Mouse (Mus musculus): ENCODE results near the gene Zdhhc5. TPM values are rescaled to one million over a fixed set of nuclear protein-coding genes. Genes with fewer than 3 reads are reported as not detected.
A peak's percentile ranks its signal among the peaks of the same experiment; 100 is the strongest.

The Zdhhc5 gene
- polyA plus RNA-seq, 1 experiment from 2014 or later, result 30.2 TPM

DNA sequence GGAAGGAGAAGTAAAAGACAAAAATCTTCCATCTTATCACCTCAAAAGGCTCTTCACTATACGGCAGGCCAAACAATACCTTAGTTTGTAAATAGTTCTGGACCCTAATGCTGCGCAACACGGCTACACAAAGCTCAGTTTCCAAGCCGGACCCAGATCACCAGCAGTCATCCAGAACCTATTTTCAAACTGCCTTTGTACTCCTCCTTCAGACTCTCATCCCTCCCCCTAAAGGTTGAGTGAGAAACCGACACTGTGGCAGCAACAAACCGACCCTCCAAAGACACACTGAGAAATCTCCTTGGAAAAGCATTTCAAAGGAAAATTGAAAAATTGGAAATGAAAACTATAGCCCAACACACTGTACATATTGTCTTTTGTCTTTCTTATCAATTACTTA lies 66.6 kb downstream of the Zdhhc5 start:
- Histone ChIP-seq H3K4me3 (peak overlapping the region; percentile 83), H3K27ac (replicated peaks) (peak overlapping the region; percentile 35; the same call in 1 of the 2 replicates), H3K4me1 (peaks cover 23% of the 10 kb centered on the region), H3K9me3 (no peaks in the 10 kb centered on the region), H3K27me3 (replicated peaks; ENCODE audit: low read depth, poor library complexity, severe bottlenecking) (no peaks in the 10 kb centered on the region), H3K36me3 (replicated peaks) (peaks cover 18% of the 10 kb centered on the region)
- 51% methylated on average over 6 of the region's 6 CpGs for WGBS
- DNase-seq (ENCODE audit: low spot score), result no peak

DNA sequence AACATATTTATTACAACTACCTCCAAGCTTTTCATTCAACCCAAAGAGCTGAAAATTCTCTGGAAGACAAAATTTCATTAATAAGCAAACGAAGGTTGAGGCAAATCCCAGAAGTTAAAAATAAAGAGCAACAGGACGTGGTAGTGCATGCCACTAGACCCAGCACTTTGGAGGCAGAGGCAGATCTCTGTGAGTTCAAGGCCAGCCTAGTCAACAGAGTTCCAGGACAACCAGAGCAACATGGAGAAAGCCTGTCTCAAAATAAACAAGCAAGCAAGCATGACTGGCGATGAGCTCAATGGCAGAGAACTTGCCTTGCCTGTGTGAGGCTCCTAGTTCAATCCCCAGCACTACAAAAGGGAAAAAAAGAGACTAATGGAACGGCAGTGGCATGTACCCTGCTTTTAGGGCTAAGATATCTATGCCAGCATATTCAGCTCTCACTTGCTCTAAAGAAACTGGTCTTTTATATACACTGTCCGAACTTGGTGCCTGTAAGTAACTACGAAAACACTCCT lies 67.9 kb downstream of the Zdhhc5 start:
- Histone ChIP-seq H3K4me1 (peaks cover 23% of the 10 kb centered on the region), H3K9me3 (no peaks in the 10 kb centered on the region), H3K27me3 (replicated peaks; ENCODE audit: low read depth, poor library complexity, severe bottlenecking) (no peaks in the 10 kb centered on the region), H3K36me3 (replicated peaks) (peaks cover 20% of the 10 kb centered on the region), H3K4me3 (peak overlapping the region; percentile 83; the same call in 1 of the 2 replicates), H3K27ac (replicated peaks) (no peak overlapping the region)
- DNase-seq (ENCODE audit: low spot score), result no peak
- WGBS, result 94% methylated on average over 6 of the region's 6 CpGs

GRCm38 (mm10) chr2:84646138-84646537 lies 68.8 kb downstream of the Zdhhc5 start:
- H3K27ac ChIP-seq (replicated peaks), result no peak overlapping the region
- no peak overlapping the region for H3K4me3 ChIP-seq
- no peak for DNase-seq (ENCODE audit: low spot score)
- H3K4me1 ChIP-seq, result peaks cover 20% of the 10 kb centered on the region
- H3K27me3 ChIP-seq (replicated peaks; ENCODE audit: low read depth, poor library complexity, severe bottlenecking), result no peaks in the 10 kb centered on the region
- peaks cover 24% of the 10 kb centered on the region for H3K36me3 ChIP-seq (replicated peaks)
- H3K9me3 ChIP-seq, result no peaks in the 10 kb centered on the region
- 88% methylated on average over 1 of the region's 1 CpGs for WGBS

GRCm38 (mm10) chr2:84640833-84641232 lies 74.1 kb downstream of the Zdhhc5 start:
- no peak overlapping the region for H3K27ac ChIP-seq (replicated peaks)
- no peak for DNase-seq (ENCODE audit: low spot score)
- no peak overlapping the region for H3K4me3 ChIP-seq
- no peaks in the 10 kb centered on the region for H3K27me3 ChIP-seq (replicated peaks; ENCODE audit: low read depth, poor library complexity, severe bottlenecking)
- H3K9me3 ChIP-seq, result no peaks in the 10 kb centered on the region
- H3K36me3 ChIP-seq (replicated peaks), result peaks cover 8% of the 10 kb centered on the region
- H3K4me1 ChIP-seq, result peaks cover 34% of the 10 kb centered on the region

DNA sequence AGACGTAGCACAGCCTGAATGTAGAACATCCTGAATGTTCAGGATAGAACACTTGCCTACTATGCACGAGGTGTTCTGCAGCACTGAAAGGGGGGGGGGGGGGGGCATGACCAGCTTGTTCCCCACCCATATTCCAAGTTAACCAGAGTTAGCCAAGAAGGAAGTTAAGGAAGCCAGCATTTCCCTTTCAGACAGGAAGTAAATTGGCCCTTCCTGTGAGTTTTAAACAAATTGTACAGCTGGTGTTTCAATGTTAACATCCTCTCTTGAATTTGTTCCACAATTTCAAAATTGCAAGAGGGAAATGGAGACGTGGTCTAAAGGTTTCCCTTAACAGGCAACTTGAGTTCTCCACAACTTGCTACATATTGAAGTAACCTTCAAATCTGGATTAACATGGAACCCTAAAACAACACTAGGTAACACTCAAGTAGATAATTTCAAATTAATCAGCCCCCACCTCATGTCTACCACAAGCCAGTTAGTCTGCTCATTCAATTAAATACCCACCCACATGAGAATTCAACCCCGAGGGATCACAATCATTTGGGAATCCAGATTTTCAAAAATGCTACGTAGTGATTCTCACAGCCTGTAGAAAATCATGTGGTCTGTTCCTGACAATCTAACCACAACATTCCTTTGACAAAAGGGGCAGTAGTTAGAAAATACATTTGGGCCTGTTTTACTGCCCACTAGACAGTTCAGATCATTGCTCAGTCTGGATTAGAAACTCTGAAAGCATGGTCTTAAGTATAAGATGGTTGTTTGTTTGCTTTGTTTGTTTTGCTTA lies 76.4 kb downstream of the Zdhhc5 start:
- H3K27me3 ChIP-seq (replicated peaks; ENCODE audit: low read depth, poor library complexity, severe bottlenecking), result no peaks in the 10 kb centered on the region
- WGBS, result 69% methylated on average over 5 of the region's 5 CpGs
- no peak overlapping the region for H3K27ac ChIP-seq (replicated peaks)
- DNase-seq (ENCODE audit: low spot score), result no peak
- H3K4me3 ChIP-seq, result no peak overlapping the region
- peaks cover 56% of the 10 kb centered on the region for H3K4me1 ChIP-seq
- H3K9me3 ChIP-seq, result no peaks in the 10 kb centered on the region
- H3K36me3 ChIP-seq (replicated peaks), result 0 out of 2 replicates have a peak, but pooled peaks cover 6% of the 10 kb centered on the region

MicroRNA genes within 50 kb of the gene (microRNA counts, 519-probe panel; counts per million panel counts)
- microRNA mmu-miR-130a, result 7,193 counts per million, percentile 97 among the panel's probes with 10 or more counts

Small RNA genes within 50 kb of the gene (microRNA-seq; reads per million reads assigned to microRNA genes)
- 35,145 reads per million, percentile 99 among the genes with 10 or more reads in this experiment for gene Mir130a

Other genes with a start within 250 kb of the Zdhhc5 start
- gene Tfpi, start 238.4 kb downstream of the Zdhhc5 start, polyA plus RNA-seq (2016; fragmentation: Nextera tagmentation; extraction: Ambion mirVana), result 13.8 and 14.5 TPM in 2 replicates
- gene Ctnnd1, start 64.4 kb downstream of the Zdhhc5 start, polyA plus RNA-seq (2016; fragmentation: Nextera tagmentation; extraction: Ambion mirVana), result 43.3 and 44.3 TPM in 2 replicates
- 0.14 and 0.41 TPM in 2 replicates for gene Btbd18, start 56.1 kb downstream of the Zdhhc5 start, polyA plus RNA-seq (2016; fragmentation: Nextera tagmentation; extraction: Ambion mirVana)
- gene Selenoh, start 44.4 kb downstream of the Zdhhc5 start, polyA plus RNA-seq (2016; fragmentation: Nextera tagmentation; extraction: Ambion mirVana), result 505 and 520 TPM in 2 replicates
- gene Gm28635, start 37.1 kb downstream of the Zdhhc5 start, polyA plus RNA-seq (2016; fragmentation: Nextera tagmentation; extraction: Ambion mirVana), result not detected in 2 replicates
- 45.3 and 46.4 TPM in 2 replicates for gene Med19, start 36.8 kb downstream of the Zdhhc5 start, polyA plus RNA-seq (2016; fragmentation: Nextera tagmentation; extraction: Ambion mirVana)
- gene Tmx2, start 36.0 kb downstream of the Zdhhc5 start, polyA plus RNA-seq (2016; fragmentation: Nextera tagmentation; extraction: Ambion mirVana), result 135 and 137 TPM in 2 replicates
- gene Clp1, start 12.2 kb upstream of the Zdhhc5 start, polyA plus RNA-seq (2016; fragmentation: Nextera tagmentation; extraction: Ambion mirVana), result 53.2 and 53.8 TPM in 2 replicates
- 8.1 and 8.9 TPM in 2 replicates for gene Ypel4, start 18.9 kb upstream of the Zdhhc5 start, polyA plus RNA-seq (2016; fragmentation: Nextera tagmentation; extraction: Ambion mirVana)
- gene Gm19426, start 28.5 kb upstream of the Zdhhc5 start, polyA plus RNA-seq (2016; fragmentation: Nextera tagmentation; extraction: Ambion mirVana), result 8.0 and 9.5 TPM in 2 replicates
- 16.6 and 18.7 TPM in 2 replicates for gene Serping1, start 60.3 kb upstream of the Zdhhc5 start, polyA plus RNA-seq (2016; fragmentation: Nextera tagmentation; extraction: Ambion mirVana)
- gene Ube2l6, start 83.6 kb upstream of the Zdhhc5 start, polyA plus RNA-seq (2016; fragmentation: Nextera tagmentation; extraction: Ambion mirVana), result 22.7 and 25.8 TPM in 2 replicates
- gene Smtnl1, start 107.5 kb upstream of the Zdhhc5 start, polyA plus RNA-seq (2016; fragmentation: Nextera tagmentation; extraction: Ambion mirVana), result 0.21 and 0.27 TPM in 2 replicates
- gene Timm10, start 111.8 kb upstream of the Zdhhc5 start, polyA plus RNA-seq (2016; fragmentation: Nextera tagmentation; extraction: Ambion mirVana), result 64.9 and 65.8 TPM in 2 replicates
- gene Slc43a1, start 123.7 kb upstream of the Zdhhc5 start, polyA plus RNA-seq (2016; fragmentation: Nextera tagmentation; extraction: Ambion mirVana), result 30.4 and 35.4 TPM in 2 replicates
- gene Rtn4rl2, start 171.5 kb upstream of the Zdhhc5 start, polyA plus RNA-seq (2016; fragmentation: Nextera tagmentation; extraction: Ambion mirVana), result 2.5 and 2.6 TPM in 2 replicates
- 29.5 and 30.8 TPM in 2 replicates for gene Slc43a3, start 221.4 kb upstream of the Zdhhc5 start, polyA plus RNA-seq (2016; fragmentation: Nextera tagmentation; extraction: Ambion mirVana)